Mouse (Mus musculus): ENCODE data around the gene Fbxo31.

GRCm38 (mm10) chr8:121620801-121621516 lies 42.4 kb upstream of the Fbxo31 start:
- no peak for TF ChIP-seq CTCF (IDR thresholded peaks at IDR 0.05)
- TF ChIP-seq EP300 (IDR thresholded peaks at IDR 0.05; ENCODE audit: insufficient read depth, low read depth, low read length) = no peak
- TF ChIP-seq POLR2A (IDR thresholded peaks at IDR 0.05; ENCODE audit: insufficient read depth, low read depth, low read length) = no peak

All from heart, adult 2 months (tissue).